Mouse (Mus musculus) embryonic fibroblast, embryonic 13.5 days (primary cell): ENCODE measurements around the gene Atp6v1g2. TPM values are rescaled to one million over a fixed set of nuclear protein-coding genes. Genes with fewer than 3 reads are reported as not detected.

Experiments
- H3K27ac ChIP-seq: 2 replicates; pipeline ENCODE4 v1.5.1; 2012; ENCODE audit warnings: low read length, control low read depth, inconsistent platforms; ENCODE audit not compliant: insufficient read depth
- H3K4me1 ChIP-seq: 2 replicates; pipeline ENCODE4 v1.6.1; 2011; ENCODE audit warnings: low read length; ENCODE audit not compliant: control insufficient read depth, insufficient read depth
- H3K4me3 ChIP-seq: 2 replicates; pipeline ENCODE4 v1.5.1; 2011; ENCODE audit warnings: mild to moderate bottlenecking, control low read depth, low read length; ENCODE audit not compliant: insufficient read depth
- CTCF ChIP-seq: IDR thresholded peaks from 2 replicates; pipeline ENCODE4 v1.5.1; 2011; ENCODE audit warnings: mild to moderate bottlenecking, control low read depth, low read length, moderate library complexity, borderline replicate concordance; ENCODE audit not compliant: insufficient read depth
- POLR2A ChIP-seq: IDR thresholded peaks from 2 replicates; pipeline ENCODE4 v1.6.1; 2011; ENCODE audit warnings: low read depth, mild to moderate bottlenecking, control low read depth, low read length, moderate library complexity
- polyA plus RNA-seq: library from polyadenylated mRNA; stranded (reverse); fragments of >200 nt; gene quantifications from 2 replicates; pipeline ENCODE4 v1.2.4, GENCODE M21; 2011; ENCODE audit warnings: low read depth; ENCODE audit not compliant: missing spikeins, insufficient read length

The Atp6v1g2 gene
- polyA plus RNA-seq, 1 experiment, result 2.0 TPM

GRCm38 (mm10) chr17:35235614-35236389, 2.3 kb downstream of the Atp6v1g2 start, which contains the start of gene Nfkbil1:
TSS of gene Nfkbil1 (minus strand) at chr17:35235792.
- Histone ChIP-seq H3K4me1 (peaks cover 9% of the 10 kb centered on the region), H3K27ac (peak within 1 kb of the TSS; percentile 77), H3K4me3 (peak within 1 kb of the TSS; percentile 74)
- TF ChIP-seq CTCF (no peak), POLR2A (peak; percentile 75)

- TF ChIP-seq POLR2A (0 out of 2 replicates have a peak, but pooled peaks have one; percentile 28), CTCF (peak; percentile 88)
- H3K4me3 ChIP-seq, result peak overlapping the region; percentile 74
- H3K4me1 ChIP-seq, result peaks cover 10% of the 10 kb centered on the region
- H3K27ac ChIP-seq, result no peak overlapping the region
Measured at GRCm38 (mm10) chr17:35236390-35236746, 2.9 kb downstream of the Atp6v1g2 start.

GRCm38 (mm10) chr17:35236996-35237395, 3.5 kb downstream of the Atp6v1g2 start:
- TF ChIP-seq POLR2A (no peak), CTCF (no peak)
- Histone ChIP-seq H3K4me1 (peaks cover 10% of the 10 kb centered on the region), H3K4me3 (no peak overlapping the region), H3K27ac (no peak overlapping the region)

GRCm38 (mm10) chr17:35237504-35237903, 4.0 kb downstream of the Atp6v1g2 start:
- Histone ChIP-seq H3K4me3 (no peak overlapping the region), H3K27ac (no peak overlapping the region), H3K4me1 (peaks cover 10% of the 10 kb centered on the region)
- TF ChIP-seq POLR2A, result no peak

- TF ChIP-seq POLR2A (no peak), CTCF (no peak)
Measured at GRCm38 (mm10) chr17:35239700-35240099, 6.2 kb downstream of the Atp6v1g2 start.

GRCm38 (mm10) chr17:35240384-35241304, 7.2 kb downstream of the Atp6v1g2 start:
- peaks cover 16% of the 10 kb centered on the region for H3K4me1 ChIP-seq

More at GRCm38 (mm10) chr17:35239700-35240099, 6.2 kb downstream of the Atp6v1g2 start:
- no peak overlapping the region for H3K27ac ChIP-seq
- H3K4me1 ChIP-seq, result peaks cover 14% of the 10 kb centered on the region
- no peak overlapping the region for H3K4me3 ChIP-seq

GRCm38 (mm10) chr17:35241305-35242014, 8.0 kb downstream of the Atp6v1g2 start, which contains the start of gene Ddx39b:
TSS of gene Ddx39b (plus strand) at chr17:35241746.
- peak; percentile 76 for TF ChIP-seq POLR2A
- no peak for TF ChIP-seq CTCF
- Histone ChIP-seq H3K4me1 (peaks cover 19% of the 10 kb centered on the region), H3K27ac (peak within 1 kb of the TSS; percentile 95), H3K4me3 (peak within 1 kb of the TSS; percentile 66)

More at GRCm38 (mm10) chr17:35240384-35241304, 7.2 kb downstream of the Atp6v1g2 start:
- Histone ChIP-seq H3K4me3 (peak overlapping the region; percentile 15), H3K27ac (peak overlapping the region; percentile 93)
- TF ChIP-seq POLR2A (peak; percentile 60), CTCF (no peak)

GRCm38 (mm10) chr17:35242015-35242941, 8.8 kb downstream of the Atp6v1g2 start:
- Histone ChIP-seq H3K4me3 (peak overlapping the region; percentile 66), H3K4me1 (peaks cover 19% of the 10 kb centered on the region), H3K27ac (peak overlapping the region; percentile 95)
- TF ChIP-seq POLR2A (peak; percentile 81), CTCF (no peak)
